Mouse (Mus musculus) thymus, adult 2 months (tissue): ENCODE data around the gene Dennd1b. TPM values are rescaled to one million over a fixed set of nuclear protein-coding genes. Genes with fewer than 3 reads are reported as not detected.

Experiments used
- DNase-seq: peaks from one replicate; pipeline ENCODE4 v3.0.0; 2021
- H3K27ac ChIP-seq: fragments of 200-500 bp; 2 replicates; pipeline ENCODE4 v1.5.1; 2012; ENCODE audit warnings: low read length, control low read depth; ENCODE audit not compliant: control insufficient read depth, insufficient read depth
- H3K27me3 ChIP-seq: fragments of 200-500 bp; 2 replicates; pipeline ENCODE4 v1.6.1; 2012; ENCODE audit warnings: mild to moderate bottlenecking, low read length, moderate library complexity, mixed read lengths; ENCODE audit not compliant: control insufficient read depth, insufficient read depth
- H3K36me3 ChIP-seq: fragments of 200-500 bp; 2 replicates; pipeline ENCODE4 v1.6.1; 2012; ENCODE audit warnings: mild to moderate bottlenecking, low read length, moderate library complexity; ENCODE audit not compliant: control insufficient read depth, insufficient read depth
- H3K4me1 ChIP-seq: fragments of 200-500 bp; replicated peaks from 2 replicates; pipeline ENCODE4 v1.6.1; 2012; ENCODE audit warnings: low read length; ENCODE audit not compliant: control insufficient read depth, insufficient read depth
- H3K4me3 ChIP-seq: fragments of 200-500 bp; 2 replicates; pipeline ENCODE4 v1.5.1; 2012; ENCODE audit warnings: mild to moderate bottlenecking, low read length, control low read depth, moderate library complexity; ENCODE audit not compliant: control insufficient read depth, insufficient read depth
- CTCF ChIP-seq: fragments of 200-500 bp; IDR thresholded peaks from 2 replicates; pipeline ENCODE4 v1.5.1; 2012; ENCODE audit warnings: mild to moderate bottlenecking, control low read depth, low read length, moderate library complexity, borderline replicate concordance; ENCODE audit not compliant: control insufficient read depth, poor library complexity, insufficient read depth; ENCODE audit errors: extremely low read depth
- POLR2A ChIP-seq: fragments of 200-500 bp; IDR thresholded peaks from 2 replicates; pipeline ENCODE4 v1.6.1; 2012; ENCODE audit warnings: mild to moderate bottlenecking, low read length, control low read depth, moderate library complexity; ENCODE audit not compliant: control insufficient read depth, poor library complexity, insufficient read depth; ENCODE audit errors: extremely low read depth
- WGBS: fragments of 180-500 bp; shearing (Covaris S2); methylation state at CpG from one replicate; pipeline ENCODE4 v1.1.7; 2018; 5-methylcytosine and 5-hydroxymethylcytosine counted together
- polyA plus RNA-seq: library from polyadenylated mRNA; depleted of rRNA; stranded (reverse); fragments of >200 nt; gene quantifications from 2 replicates; pipeline ENCODE4 v1.2.3, GENCODE M21; 2012

Gene Dennd1b
- polyA plus RNA-seq, 1 experiment: 20.7 TPM

DNA sequence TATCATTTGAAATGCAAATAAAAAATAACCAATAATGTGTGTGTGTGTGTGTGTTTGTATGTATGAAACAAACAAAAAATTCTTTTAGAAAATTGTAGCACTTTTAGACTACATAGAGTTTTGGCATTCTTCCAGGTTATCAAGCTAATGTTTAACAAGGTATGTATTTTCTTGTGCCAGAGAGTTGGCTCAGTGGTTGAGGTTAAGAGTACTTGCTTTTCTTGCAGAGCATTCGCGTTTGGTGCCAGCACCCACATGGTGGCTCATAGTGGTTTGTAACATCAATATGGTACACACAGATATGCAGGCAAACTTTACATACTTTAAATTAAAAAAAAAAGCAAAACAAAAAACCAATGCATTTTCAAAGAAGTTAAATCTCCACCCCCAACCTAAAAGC is 101.5 kb downstream of the Dennd1b start:
- H3K4me3 ChIP-seq: no peak overlapping the region
- TF ChIP-seq POLR2A (no peak), CTCF (no peak)
- 94% methylated on average over 2 of the region's 2 CpGs for WGBS
- H3K27me3 ChIP-seq: no peaks in the 10 kb centered on the region
- no peaks in the 10 kb centered on the region for H3K36me3 ChIP-seq
- no peak for DNase-seq
- no peaks in the 10 kb centered on the region for H3K4me1 ChIP-seq
- no peak overlapping the region for H3K27ac ChIP-seq

DNA sequence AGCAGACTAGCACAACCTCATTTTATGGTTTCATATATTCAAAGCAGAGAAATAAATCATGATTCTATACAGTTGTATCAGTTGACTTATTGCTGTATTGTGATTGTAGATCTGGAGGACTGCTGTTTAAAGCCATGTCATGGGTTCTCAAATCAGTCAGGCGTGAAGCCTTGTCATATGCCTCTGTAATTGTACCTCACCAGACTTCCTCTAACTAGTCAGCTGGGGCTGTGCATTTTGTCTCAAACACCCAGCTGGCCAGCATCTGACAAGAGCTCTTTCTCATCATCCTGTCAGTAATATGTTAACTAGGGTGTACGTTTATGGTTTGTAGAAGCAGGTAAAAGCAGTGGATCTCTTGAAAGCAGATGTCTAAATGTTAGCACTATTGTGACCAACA is 104.0 kb downstream of the Dennd1b start:
- Histone ChIP-seq H3K27me3 (no peaks in the 10 kb centered on the region), H3K27ac (no peak overlapping the region), H3K4me3 (no peak overlapping the region), H3K36me3 (no peaks in the 10 kb centered on the region), H3K4me1 (no peaks in the 10 kb centered on the region)
- 88% methylated on average over 2 of the region's 2 CpGs for WGBS
- DNase-seq: no peak
- TF ChIP-seq POLR2A (no peak), CTCF (no peak)

DNA sequence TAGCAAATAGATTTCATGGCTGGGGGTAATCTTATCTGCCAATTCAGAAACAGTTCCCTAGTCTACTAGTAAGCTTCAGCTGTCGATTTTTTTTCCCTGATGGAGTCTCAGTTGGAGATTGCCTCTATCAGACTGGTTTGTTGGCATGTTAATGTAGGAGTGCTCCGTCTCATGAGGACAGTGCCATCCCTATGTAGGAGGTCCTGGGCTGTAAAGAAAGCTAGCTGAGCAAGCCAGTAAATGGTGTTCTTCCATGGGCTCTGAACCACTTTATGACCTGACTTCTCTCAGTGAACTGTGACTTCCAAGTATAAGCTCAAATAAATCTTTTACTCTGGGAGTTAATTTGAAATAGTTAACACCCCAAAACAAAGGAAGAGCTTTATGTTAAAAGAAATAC is 107.8 kb downstream of the Dennd1b start:
- no peak for DNase-seq
- H3K27ac ChIP-seq: no peak overlapping the region
- WGBS: 97% methylated on average over 2 of the region's 2 CpGs
- no peaks in the 10 kb centered on the region for H3K27me3 ChIP-seq
- TF ChIP-seq POLR2A (no peak), CTCF (no peak)
- H3K4me1 ChIP-seq: no peaks in the 10 kb centered on the region
- H3K4me3 ChIP-seq: no peak overlapping the region
- H3K36me3 ChIP-seq: no peaks in the 10 kb centered on the region

- no peak for DNase-seq
- Histone ChIP-seq H3K36me3 (no peaks in the 10 kb centered on the region), H3K27me3 (no peaks in the 10 kb centered on the region), H3K4me1 (peaks cover 2% of the 10 kb centered on the region; the same call in 1 of the 2 replicates), H3K4me3 (no peak overlapping the region), H3K27ac (no peak overlapping the region)
- no peak for TF ChIP-seq CTCF
- WGBS: 95% methylated on average over 2 of the region's 2 CpGs
Observed at GRCm38 (mm10) chr1:139075671-139076070, 112.4 kb downstream of the Dennd1b start.

GRCm38 (mm10) chr1:139077989-139078388 is 114.8 kb downstream of the Dennd1b start:
- Histone ChIP-seq H3K4me1 (peaks cover 2% of the 10 kb centered on the region; the same call in 1 of the 2 replicates), H3K4me3 (no peak overlapping the region), H3K27ac (no peak overlapping the region), H3K36me3 (no peaks in the 10 kb centered on the region), H3K27me3 (no peaks in the 10 kb centered on the region)
- 0% methylated on average over 1 of the region's 1 CpGs for WGBS
- TF ChIP-seq POLR2A (no peak), CTCF (no peak)
- no peak for DNase-seq

GRCm38 (mm10) chr1:139079000-139079399 is 115.8 kb downstream of the Dennd1b start:
- H3K4me1 ChIP-seq: peaks cover 2% of the 10 kb centered on the region; the same call in 1 of the 2 replicates
- no peaks in the 10 kb centered on the region for H3K27me3 ChIP-seq
- no peak overlapping the region for H3K4me3 ChIP-seq
- DNase-seq: no peak
- WGBS: 95% methylated on average over 8 of the region's 8 CpGs
- no peaks in the 10 kb centered on the region for H3K36me3 ChIP-seq
- H3K27ac ChIP-seq: no peak overlapping the region
- no peak for TF ChIP-seq POLR2A
- no peak for TF ChIP-seq CTCF

DNA sequence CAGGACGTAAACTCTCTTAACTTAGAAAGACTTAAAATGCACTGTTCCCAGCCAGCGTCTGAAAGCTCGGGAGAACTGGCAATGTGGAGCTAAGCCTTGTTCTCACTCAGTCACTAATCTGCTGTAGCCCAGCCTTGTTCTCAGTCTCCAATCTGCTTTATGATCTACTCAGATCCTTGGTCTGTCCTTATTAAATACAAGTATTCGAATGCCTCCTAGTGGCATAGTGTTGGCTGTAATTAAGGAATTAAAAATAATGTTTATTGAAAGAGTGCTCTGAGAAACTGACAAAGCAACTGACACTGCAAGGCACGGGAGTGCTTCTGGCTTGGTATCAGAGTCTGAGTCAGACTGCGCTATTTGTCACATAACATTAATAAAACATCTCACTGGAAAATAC is 116.3 kb downstream of the Dennd1b start:
- WGBS: 94% methylated on average over 6 of the region's 6 CpGs
- H3K36me3 ChIP-seq: no peaks in the 10 kb centered on the region
- no peak overlapping the region for H3K27ac ChIP-seq
- DNase-seq: no peak
- no peak for TF ChIP-seq POLR2A
- TF ChIP-seq CTCF: no peak
- H3K4me3 ChIP-seq: no peak overlapping the region
- peaks cover 2% of the 10 kb centered on the region; the same call in 1 of the 2 replicates for H3K4me1 ChIP-seq
- H3K27me3 ChIP-seq: no peaks in the 10 kb centered on the region
